Mouse (Mus musculus): ENCODE results near the gene Aspg. TPM values are rescaled to one million over a fixed set of nuclear protein-coding genes. Genes with fewer than 3 reads are reported as not detected.

Aspg gene
- polyA plus RNA-seq, 1 experiment from 2014 or later: 1.3 TPM

DNA sequence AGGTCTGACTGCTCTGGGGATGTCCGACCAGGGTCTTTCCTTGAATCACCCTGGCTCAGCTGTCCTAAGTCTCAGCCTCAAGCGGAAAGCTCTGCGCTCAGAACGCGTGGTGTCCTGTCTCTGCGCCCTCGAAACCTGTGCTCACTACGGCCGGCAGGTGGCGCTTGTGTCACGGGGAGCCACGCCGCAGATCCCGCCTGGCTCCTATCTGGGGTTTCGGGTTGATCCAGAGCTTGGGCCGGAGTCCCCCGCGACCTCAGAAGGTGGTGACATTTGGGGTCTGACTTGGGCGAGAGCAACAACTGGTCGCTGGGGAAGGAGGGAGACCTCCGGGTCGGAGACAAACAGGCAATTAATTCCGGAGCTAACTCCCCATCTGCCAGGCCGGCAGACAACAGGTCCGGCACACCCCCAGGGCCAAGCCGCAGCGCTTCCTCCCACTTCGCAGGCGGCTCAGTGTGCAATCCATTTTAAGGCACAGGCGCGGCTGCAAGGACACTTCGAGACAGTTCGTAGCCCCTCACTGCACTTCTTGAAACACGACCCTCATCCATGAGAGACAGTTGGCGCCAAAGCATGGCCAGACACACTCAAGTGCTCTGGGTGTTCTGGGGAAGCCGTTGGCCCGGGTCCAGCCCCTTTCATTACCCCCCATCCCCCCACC is 38.9 kb downstream of the Aspg start:
- H3K27me3 ChIP-seq (ENCODE audit: poor library complexity, severe bottlenecking): peaks cover 88% of the 10 kb centered on the region
- peak overlapping the region; percentile 88 for H3K27ac ChIP-seq

DNA sequence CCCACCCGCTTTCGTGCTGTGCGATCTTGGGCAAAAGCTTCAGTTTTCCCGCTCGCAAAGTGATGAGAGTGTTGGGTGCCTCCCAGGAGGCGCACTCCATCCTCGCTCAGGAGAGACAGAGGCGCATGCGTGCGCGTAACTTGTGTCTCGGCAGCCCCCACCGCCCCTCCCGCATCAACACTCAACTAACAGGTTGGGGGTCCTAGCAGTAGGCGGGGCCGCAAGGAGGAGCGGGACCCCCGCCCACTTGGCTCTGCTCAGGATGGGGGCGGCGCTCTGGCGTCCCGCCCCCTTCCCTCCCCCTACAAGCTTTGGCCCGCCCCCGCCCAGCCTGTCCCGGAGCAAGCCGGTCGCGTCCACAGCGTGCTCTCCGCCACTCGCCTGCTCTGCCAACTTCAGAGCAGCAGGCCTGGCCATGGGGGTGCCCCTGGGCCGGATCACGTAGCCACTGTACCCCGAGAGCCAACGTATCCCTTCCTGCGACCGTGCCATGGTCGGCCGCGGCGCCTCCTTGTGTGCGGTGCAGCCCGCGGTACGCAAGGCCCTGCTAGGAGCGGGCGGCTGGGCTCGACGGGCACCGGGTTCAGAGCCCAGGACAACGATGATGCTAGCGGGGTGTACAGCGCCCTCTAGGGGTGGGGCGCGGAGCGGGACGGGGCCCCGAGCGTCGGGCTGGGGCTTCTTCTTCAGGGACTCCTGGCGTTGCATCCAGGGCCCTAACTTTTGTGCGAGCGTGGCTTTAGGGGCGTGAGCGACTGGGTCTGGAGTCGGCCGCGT is 39.6 kb downstream of the Aspg start, which contains the start of gene Kif26a:
Kif26a (plus strand) TSS at position 334 of the 777 bp plus-strand sequence.
- under 1% methylated on average over 68 of the region's 68 CpGs for WGBS
- H3K36me3 ChIP-seq (replicated peaks): peaks cover 11% of the 10 kb centered on the region

More for the DNA sequence above, 38.9 kb downstream of the Aspg start:
- DNase-seq (ENCODE audit: extremely low spot score, low spot score): peak; percentile 91
- Histone ChIP-seq H3K9me3 (no peaks in the 10 kb centered on the region), H3K4me3 (peak overlapping the region; percentile 64), H3K4me1 (peaks cover 87% of the 10 kb centered on the region), H3K36me3 (replicated peaks) (peaks cover 11% of the 10 kb centered on the region)
- WGBS: under 1% methylated on average over 37 of the region's 37 CpGs

DNA sequence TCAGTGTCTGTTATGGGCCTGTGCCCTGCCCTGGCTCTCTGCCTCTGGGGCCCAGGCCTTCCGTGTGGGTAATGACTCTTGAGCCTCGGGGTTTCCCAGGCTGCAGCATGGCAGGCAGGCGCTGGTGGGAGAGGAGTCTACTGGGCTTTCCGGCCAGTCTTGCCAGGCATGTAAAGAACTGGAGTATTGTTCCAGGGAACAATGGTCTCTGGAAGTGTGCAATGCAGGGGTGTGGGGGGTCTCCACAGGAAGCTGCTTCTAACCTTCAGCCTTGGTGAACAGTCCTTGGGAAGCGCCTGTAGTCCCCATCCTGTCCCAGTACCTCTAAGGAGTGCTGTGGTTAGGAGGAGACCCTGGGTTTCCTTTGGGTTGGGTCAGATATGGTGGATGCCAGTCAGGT is 40.9 kb downstream of the Aspg start:
- Histone ChIP-seq H3K27me3 (ENCODE audit: poor library complexity, severe bottlenecking) (peaks cover 68% of the 10 kb centered on the region), H3K9me3 (no peaks in the 10 kb centered on the region), H3K4me3 (peak overlapping the region; percentile 64), H3K4me1 (peaks cover 95% of the 10 kb centered on the region), H3K27ac (peak overlapping the region; percentile 88), H3K36me3 (replicated peaks) (peaks cover 11% of the 10 kb centered on the region)
- DNase-seq (ENCODE audit: extremely low spot score, low spot score): no peak
- 30% methylated on average over 5 of the region's 5 CpGs for WGBS

More for the DNA sequence above, 39.6 kb downstream of the Aspg start, which contains the start of gene Kif26a:
- peaks cover 81% of the 10 kb centered on the region for H3K27me3 ChIP-seq (ENCODE audit: poor library complexity, severe bottlenecking)
- no peaks in the 10 kb centered on the region for H3K9me3 ChIP-seq
- H3K27ac ChIP-seq: peak within 1 kb of the TSS; percentile 88
- peaks cover 88% of the 10 kb centered on the region for H3K4me1 ChIP-seq
- H3K4me3 ChIP-seq: peak within 1 kb of the TSS; percentile 64
- DNase-seq (ENCODE audit: extremely low spot score, low spot score): peak; percentile 83

DNA sequence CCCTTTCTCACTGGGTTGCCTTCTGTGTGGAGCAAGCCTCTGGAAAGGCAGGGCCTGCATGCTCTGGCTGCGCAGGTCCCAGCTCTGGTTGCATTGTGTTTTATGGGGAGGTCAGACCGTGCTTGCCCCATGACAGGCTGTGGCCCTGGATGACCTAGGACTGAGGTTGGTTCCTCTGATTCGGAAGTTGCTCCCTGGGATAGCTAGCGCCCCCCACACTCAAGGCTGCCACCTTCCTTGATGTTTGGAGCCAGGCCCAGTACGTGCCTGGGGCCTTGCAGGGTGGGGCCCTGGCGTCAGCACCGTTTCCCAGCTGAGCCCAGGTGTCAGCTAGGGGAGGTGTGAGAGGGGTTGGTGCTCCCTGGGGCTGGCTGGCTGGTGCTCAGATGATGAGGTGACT is 43.5 kb downstream of the Aspg start:
- no peak for DNase-seq (ENCODE audit: extremely low spot score, low spot score)
- Histone ChIP-seq H3K27ac (peak overlapping the region; percentile 46), H3K27me3 (ENCODE audit: poor library complexity, severe bottlenecking) (peaks cover 49% of the 10 kb centered on the region), H3K36me3 (replicated peaks) (peaks cover 20% of the 10 kb centered on the region), H3K9me3 (no peaks in the 10 kb centered on the region), H3K4me3 (peak overlapping the region; percentile 7; the same call in 1 of the 2 replicates), H3K4me1 (peaks cover 99% of the 10 kb centered on the region)
- 69% methylated on average over 7 of the region's 7 CpGs for WGBS

DNA sequence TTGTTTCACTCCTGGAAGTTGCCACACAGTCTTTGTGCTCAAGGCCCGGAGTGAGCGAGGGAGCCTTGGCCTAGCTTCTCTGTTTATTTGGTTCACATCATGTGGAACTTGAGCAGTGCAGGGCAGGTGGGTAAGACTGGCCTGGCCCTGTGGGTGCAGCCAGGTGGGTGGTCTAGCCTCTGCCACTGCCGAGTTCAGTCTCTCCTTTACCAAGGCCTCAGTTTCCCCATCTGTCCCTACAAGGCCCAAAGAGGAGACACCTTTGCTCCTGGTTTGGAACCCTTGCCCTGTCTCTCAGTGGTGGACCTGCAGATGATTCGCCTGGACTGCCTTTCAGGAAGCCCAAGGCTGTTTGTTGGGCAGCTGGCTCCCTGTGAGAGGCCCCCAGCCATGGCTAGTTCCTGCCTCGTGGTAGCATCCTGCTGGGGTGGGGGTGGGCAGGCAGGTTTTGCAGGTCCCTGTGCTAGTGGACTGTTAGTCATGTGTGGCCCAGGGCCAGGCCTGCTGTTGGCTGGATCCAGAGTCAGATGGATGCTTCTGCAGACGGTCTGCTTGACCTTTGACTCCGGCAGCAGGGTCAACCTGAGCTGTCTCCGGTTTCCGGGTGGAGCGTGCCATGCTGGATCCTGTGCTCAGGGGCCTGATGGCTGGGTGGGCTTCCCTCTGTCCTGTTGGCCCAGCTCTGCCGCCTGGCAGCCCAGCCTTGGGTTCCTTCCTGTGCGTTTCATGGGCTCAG is 44.9 kb downstream of the Aspg start:
- peak overlapping the region; percentile 79 for H3K27ac ChIP-seq
- H3K4me3 ChIP-seq: peak overlapping the region; percentile 4
- H3K4me1 ChIP-seq: peaks cover 99% of the 10 kb centered on the region
- H3K27me3 ChIP-seq (ENCODE audit: poor library complexity, severe bottlenecking): peaks cover 40% of the 10 kb centered on the region
- peak; percentile 39 for DNase-seq (ENCODE audit: extremely low spot score, low spot score)
- peaks cover 20% of the 10 kb centered on the region for H3K36me3 ChIP-seq (replicated peaks)
- 45% methylated on average over 12 of the region's 12 CpGs for whole genome bisulfite sequencing
- H3K9me3 ChIP-seq: no peaks in the 10 kb centered on the region

DNA sequence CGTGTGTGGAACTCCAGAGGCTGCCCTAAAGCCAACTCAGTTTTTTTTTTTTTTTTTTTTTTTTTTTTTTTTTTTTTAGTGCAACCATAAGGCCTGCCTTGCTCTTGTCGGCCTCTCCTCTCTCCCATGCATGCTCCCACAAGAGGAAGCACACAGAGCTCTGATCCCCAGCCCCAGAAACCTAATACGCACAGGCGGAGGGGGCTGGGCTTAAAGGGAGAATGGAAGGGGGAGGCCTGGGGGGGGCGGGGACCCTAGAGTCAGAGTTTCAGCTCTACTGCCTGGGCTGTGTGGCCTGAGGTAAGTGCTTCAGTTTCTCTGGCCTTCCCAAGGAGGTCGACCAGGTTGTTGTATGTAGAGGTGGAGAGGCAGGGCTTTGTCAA is 45.5 kb downstream of the Aspg start:
- no peak overlapping the region for H3K4me3 ChIP-seq
- 34% methylated on average over 6 of the region's 6 CpGs for WGBS

DNA sequence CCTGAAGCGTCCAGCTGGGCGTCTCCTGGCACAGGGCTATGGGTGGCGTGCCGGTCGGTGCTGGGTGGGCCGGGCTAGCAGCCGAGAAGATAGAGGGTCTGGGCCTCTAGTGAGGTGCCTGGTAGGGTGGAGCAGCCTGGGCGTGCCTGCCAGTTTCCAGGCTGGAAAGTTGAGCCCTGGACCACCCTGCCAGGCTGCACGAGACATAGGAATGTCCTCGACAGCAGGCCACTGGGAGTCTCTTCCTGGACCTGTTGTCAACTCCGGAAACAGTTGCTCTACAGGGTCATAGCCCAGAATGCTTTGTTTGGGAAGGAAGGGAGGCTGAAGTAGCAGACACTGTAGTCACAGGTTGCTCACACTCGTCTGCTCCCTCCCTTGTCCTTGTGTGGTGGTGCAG is 47.1 kb downstream of the Aspg start:
- Histone ChIP-seq H3K27me3 (ENCODE audit: poor library complexity, severe bottlenecking) (peaks cover 23% of the 10 kb centered on the region), H3K9me3 (no peaks in the 10 kb centered on the region), H3K4me1 (peaks cover 95% of the 10 kb centered on the region), H3K27ac (peak overlapping the region; percentile 83), H3K4me3 (no peak overlapping the region), H3K36me3 (replicated peaks) (peaks cover 37% of the 10 kb centered on the region)
- DNase-seq (ENCODE audit: extremely low spot score, low spot score): no peak
- WGBS: 80% methylated on average over 12 of the region's 12 CpGs

More for the DNA sequence above, 45.5 kb downstream of the Aspg start:
- peaks cover 34% of the 10 kb centered on the region for H3K27me3 ChIP-seq (ENCODE audit: poor library complexity, severe bottlenecking)
- H3K36me3 ChIP-seq (replicated peaks): peaks cover 24% of the 10 kb centered on the region
- DNase-seq (ENCODE audit: extremely low spot score, low spot score): no peak
- peaks cover 99% of the 10 kb centered on the region for H3K4me1 ChIP-seq
- H3K27ac ChIP-seq: peak overlapping the region; percentile 79
- H3K9me3 ChIP-seq: no peaks in the 10 kb centered on the region

DNA sequence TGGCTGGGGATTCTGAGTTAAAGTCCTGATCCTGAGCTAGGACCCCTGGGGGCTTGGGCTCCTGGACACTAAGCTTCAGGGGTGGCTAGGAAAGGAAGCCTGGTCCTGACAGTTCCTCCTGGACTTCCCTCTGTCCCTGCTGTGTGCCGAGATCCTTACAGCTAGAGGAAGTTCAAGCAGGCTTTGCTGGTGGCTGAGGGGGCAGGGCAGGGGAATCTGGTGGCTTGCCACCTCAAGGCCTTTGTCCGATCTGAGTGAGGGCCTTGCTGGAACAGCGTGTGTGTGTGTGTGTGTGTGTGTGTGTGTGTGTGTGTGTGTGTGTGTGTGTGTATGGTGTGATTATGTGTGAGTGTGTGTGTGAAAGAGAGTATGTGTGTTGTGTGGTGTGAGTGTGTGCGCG is 48.0 kb downstream of the Aspg start:
- Histone ChIP-seq H3K36me3 (replicated peaks) (peaks cover 45% of the 10 kb centered on the region), H3K9me3 (no peaks in the 10 kb centered on the region), H3K4me3 (no peak overlapping the region), H3K27ac (peak overlapping the region; percentile 83), H3K4me1 (peaks cover 93% of the 10 kb centered on the region), H3K27me3 (ENCODE audit: poor library complexity, severe bottlenecking) (0 out of 2 replicates have a peak, but pooled peaks cover 16% of the 10 kb centered on the region)
- no peak for DNase-seq (ENCODE audit: extremely low spot score, low spot score)
- WGBS: 53% methylated on average over 5 of the region's 5 CpGs

DNA sequence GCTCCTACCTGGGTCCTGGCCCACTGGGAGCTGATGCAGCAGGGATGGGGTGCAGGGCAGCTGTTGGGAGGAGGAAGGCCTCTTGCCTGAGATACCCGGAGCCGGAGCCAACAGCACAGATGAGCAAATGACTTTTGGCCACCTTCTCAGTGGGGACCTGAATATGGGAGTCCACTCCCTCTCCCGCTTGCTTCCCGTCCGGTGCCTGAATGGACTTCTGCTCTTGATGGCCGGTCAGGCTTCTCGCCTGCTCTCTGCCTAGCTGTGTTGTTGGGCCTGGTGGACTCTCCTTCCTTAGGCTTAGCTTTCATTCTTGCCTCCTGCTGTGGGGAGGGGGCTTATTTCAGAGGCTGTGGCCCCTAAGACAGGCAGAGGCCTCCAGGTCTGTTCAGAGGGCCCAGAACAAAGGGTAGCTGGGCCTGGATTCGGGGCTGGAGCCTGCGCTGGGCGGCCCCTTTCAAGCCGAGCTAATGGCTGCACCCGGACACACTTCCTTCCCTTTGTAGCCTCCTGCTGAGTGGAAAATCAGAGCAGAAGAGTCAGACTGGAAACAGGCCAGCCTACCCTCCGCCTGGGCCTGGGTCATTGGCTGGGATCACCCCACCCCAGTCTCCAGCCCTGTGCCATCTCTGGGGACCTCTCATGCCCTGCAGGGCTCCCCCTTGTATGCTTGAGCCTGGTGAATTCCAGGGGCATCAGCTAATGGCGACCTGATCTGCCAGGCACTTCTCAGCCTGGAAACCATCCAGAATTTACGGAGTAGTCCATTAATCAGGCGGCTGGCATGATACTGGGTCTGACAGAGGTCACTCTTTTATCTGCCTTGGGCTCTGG is 49.0 kb downstream of the Aspg start:
- H3K9me3 ChIP-seq: no peaks in the 10 kb centered on the region
- H3K4me1 ChIP-seq: peaks cover 84% of the 10 kb centered on the region
- peaks cover 46% of the 10 kb centered on the region for H3K36me3 ChIP-seq (replicated peaks)
- no peak for DNase-seq (ENCODE audit: extremely low spot score, low spot score)
- H3K4me3 ChIP-seq: no peak overlapping the region
- 44% methylated on average over 16 of the region's 16 CpGs for WGBS
- peak overlapping the region; percentile 83 for H3K27ac ChIP-seq
- H3K27me3 ChIP-seq (ENCODE audit: poor library complexity, severe bottlenecking): 0 out of 2 replicates have a peak, but pooled peaks cover 12% of the 10 kb centered on the region

DNA sequence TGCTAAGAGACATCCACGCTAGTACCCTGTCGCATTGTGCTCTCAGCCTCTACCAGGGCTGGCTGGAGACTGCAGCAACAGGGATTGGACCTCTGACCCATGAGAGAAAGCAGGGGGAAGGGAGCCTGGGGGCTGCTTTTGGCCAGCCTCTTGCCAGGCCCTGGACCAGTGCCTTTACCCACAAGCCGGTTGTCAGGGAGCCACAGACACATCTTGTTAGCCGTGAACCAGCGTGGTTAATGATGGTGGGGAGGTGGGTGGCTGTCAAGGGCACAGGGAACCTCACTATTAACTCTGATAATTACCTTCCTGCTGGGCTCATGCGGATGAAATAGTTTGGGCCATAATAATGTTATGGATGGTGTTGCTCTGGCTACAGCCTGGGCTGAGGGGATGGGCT is 50.3 kb downstream of the Aspg start:
- no peak for DNase-seq (ENCODE audit: extremely low spot score, low spot score)
- no peak overlapping the region for H3K4me3 ChIP-seq
- peaks cover 16% of the 10 kb centered on the region for H3K27me3 ChIP-seq (ENCODE audit: poor library complexity, severe bottlenecking)
- peaks cover 60% of the 10 kb centered on the region for H3K36me3 ChIP-seq (replicated peaks)
- 70% methylated on average over 6 of the region's 6 CpGs for WGBS
- H3K9me3 ChIP-seq: no peaks in the 10 kb centered on the region
- H3K27ac ChIP-seq: peak overlapping the region; percentile 56
- peaks cover 81% of the 10 kb centered on the region for H3K4me1 ChIP-seq

DNA sequence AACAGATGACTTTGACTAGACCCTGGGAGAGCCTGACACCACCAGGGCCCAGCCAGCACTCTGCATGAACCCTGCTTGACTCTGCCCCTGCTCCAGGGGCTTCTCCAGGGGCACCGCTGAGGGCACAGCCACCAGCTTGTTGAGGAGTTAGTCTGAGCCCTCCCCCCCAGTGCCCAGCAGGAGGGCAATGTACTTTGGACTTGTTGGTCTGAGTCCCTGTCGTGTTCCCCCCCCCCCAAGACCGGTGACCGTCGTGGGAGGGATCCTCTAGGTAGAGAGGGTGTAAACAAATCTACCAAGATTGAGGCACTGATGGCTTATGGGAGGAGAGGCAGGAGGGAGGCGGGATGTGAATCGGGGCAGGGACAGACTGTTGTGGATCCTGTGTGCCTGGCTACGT is 51.8 kb downstream of the Aspg start:
- 74% methylated on average over 8 of the region's 8 CpGs for WGBS
- Histone ChIP-seq H3K27me3 (ENCODE audit: poor library complexity, severe bottlenecking) (peaks cover 19% of the 10 kb centered on the region), H3K36me3 (replicated peaks) (peaks cover 64% of the 10 kb centered on the region), H3K27ac (peak overlapping the region; percentile 26; the same call in 1 of the 2 replicates), H3K4me1 (peaks cover 81% of the 10 kb centered on the region), H3K9me3 (no peaks in the 10 kb centered on the region), H3K4me3 (no peak overlapping the region)
- DNase-seq (ENCODE audit: extremely low spot score, low spot score): no peak

DNA sequence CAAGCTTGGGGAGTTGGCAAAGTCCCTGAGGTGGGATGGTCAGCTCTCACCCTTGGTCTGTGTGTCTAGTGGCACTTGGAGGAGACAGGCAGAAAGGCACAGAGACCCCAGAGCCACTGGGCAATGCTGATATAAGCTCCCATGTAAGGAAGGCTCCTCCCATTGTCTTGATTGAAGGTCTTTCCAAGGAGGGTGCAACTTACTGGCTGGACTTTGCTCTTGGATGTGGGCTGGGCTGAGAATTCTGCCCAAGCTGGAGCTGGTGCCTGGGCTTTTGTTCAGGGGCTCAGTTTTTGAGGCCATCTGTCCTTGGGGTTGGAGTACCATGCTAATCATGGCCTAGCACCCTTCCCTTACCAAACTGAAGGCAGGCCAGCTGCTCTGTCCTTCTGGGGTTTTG is 52.3 kb downstream of the Aspg start:
- Histone ChIP-seq H3K27me3 (ENCODE audit: poor library complexity, severe bottlenecking) (peaks cover 14% of the 10 kb centered on the region), H3K36me3 (replicated peaks) (peaks cover 66% of the 10 kb centered on the region), H3K4me3 (no peak overlapping the region), H3K9me3 (no peaks in the 10 kb centered on the region), H3K4me1 (peaks cover 81% of the 10 kb centered on the region), H3K27ac (0 out of 2 replicates have a peak overlapping the region, but pooled peaks have one; percentile 5)
- no peak for DNase-seq (ENCODE audit: extremely low spot score, low spot score)

Measured in forebrain, embryonic 10.5 days (tissue).